Mouse (Mus musculus) midbrain, embryonic 13.5 days (tissue): ENCODE results near the gene Aimp1. TPM values are rescaled to one million over a fixed set of nuclear protein-coding genes. Genes with fewer than 3 reads are reported as not detected.

Experiments used
- ATAC-seq: fragments of 200-750 bp; cut with Nextera tagmentation; 2 replicates; pipeline ENCODE4 v1.8.0; 2017; ENCODE audit warnings: mild to moderate bottlenecking, moderate TSS enrichment, moderate library complexity
- H3K27ac ChIP-seq: fragments of 300-500 bp; sonication (generic); 2 replicates; pipeline ENCODE4 v1.5.1; 2015; ENCODE audit warnings: inconsistent platforms, mild to moderate bottlenecking, moderate library complexity
- H3K27me3 ChIP-seq: fragments of 300-500 bp; sonication (generic); 2 replicates; pipeline ENCODE4 v1.6.1; 2015; ENCODE audit warnings: mild to moderate bottlenecking, inconsistent platforms
- H3K36me3 ChIP-seq: fragments of 300-500 bp; sonication (generic); 2 replicates; pipeline ENCODE4 v1.6.1; 2015; ENCODE audit warnings: mild to moderate bottlenecking, inconsistent platforms
- H3K4me1 ChIP-seq: fragments of 300-500 bp; sonication (generic); replicated peaks from 2 replicates; pipeline ENCODE4 v1.6.1; 2015; ENCODE audit warnings: inconsistent platforms
- H3K4me2 ChIP-seq: fragments of 300-500 bp; sonication (generic); replicated peaks from 2 replicates; pipeline ENCODE4 v1.6.1; 2015; ENCODE audit warnings: moderate library complexity, mild to moderate bottlenecking, inconsistent platforms
- H3K4me3 ChIP-seq: fragments of 300-500 bp; sonication (generic); replicated peaks from 2 replicates; pipeline ENCODE4 v1.5.1; 2015; ENCODE audit warnings: mild to moderate bottlenecking, inconsistent platforms
- H3K9ac ChIP-seq: fragments of 300-500 bp; sonication (generic); replicated peaks from 2 replicates; pipeline ENCODE4 v1.6.1; 2015; ENCODE audit warnings: mild to moderate bottlenecking, inconsistent platforms
- H3K9me3 ChIP-seq: fragments of 300-500 bp; sonication (generic); 2 replicates; pipeline ENCODE4 v1.6.1; 2016; ENCODE audit warnings: mild to moderate bottlenecking, inconsistent platforms
- WGBS: fragments of 180-500 bp; shearing (Covaris S2); methylation state at CpG from one replicate; pipeline ENCODE4 v1.1.7; 2015; 5-methylcytosine and 5-hydroxymethylcytosine counted together
- polyA plus RNA-seq: library from polyadenylated mRNA; unstranded; fragments of >200 nt; fragmentation: Nextera tagmentation; extraction: Ambion mirVana; gene quantifications from 2 replicates; pipeline ENCODE4 v1.2.1, GENCODE M21; 2015

The Aimp1 gene
- polyA plus RNA-seq, 1 experiment from 2014 or later = 61.6 TPM

DNA sequence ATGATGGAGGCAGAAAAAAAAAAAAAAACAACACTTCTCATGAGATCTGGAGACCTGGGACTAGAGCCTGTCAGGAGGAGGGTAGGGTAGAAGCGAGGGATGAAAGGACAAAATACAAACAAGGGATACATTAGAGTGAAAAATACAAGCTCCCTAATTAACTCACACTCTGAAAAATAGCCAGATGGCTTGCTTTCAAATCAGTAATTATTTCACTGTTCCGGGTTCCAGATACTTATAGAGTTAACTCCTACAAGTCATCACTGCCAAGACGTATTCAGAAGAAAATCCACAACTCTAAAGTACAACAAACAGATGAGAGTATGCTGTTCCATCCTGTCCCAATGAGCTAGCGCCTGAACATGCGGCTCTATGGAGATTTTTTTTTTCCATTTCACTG lies 34.0 kb downstream of the Aimp1 start:
- 89% methylated on average over 5 of the region's 5 CpGs for WGBS
- ATAC-seq = no peak
- no peak overlapping the region for H3K4me2 ChIP-seq
- H3K36me3 ChIP-seq = no peaks in the 10 kb centered on the region
- H3K27ac ChIP-seq = no peak overlapping the region
- no peaks in the 10 kb centered on the region for H3K27me3 ChIP-seq
- H3K9me3 ChIP-seq = no peaks in the 10 kb centered on the region
- no peak overlapping the region for H3K4me3 ChIP-seq
- H3K4me1 ChIP-seq = no peaks in the 10 kb centered on the region
- H3K9ac ChIP-seq = no peak overlapping the region

DNA sequence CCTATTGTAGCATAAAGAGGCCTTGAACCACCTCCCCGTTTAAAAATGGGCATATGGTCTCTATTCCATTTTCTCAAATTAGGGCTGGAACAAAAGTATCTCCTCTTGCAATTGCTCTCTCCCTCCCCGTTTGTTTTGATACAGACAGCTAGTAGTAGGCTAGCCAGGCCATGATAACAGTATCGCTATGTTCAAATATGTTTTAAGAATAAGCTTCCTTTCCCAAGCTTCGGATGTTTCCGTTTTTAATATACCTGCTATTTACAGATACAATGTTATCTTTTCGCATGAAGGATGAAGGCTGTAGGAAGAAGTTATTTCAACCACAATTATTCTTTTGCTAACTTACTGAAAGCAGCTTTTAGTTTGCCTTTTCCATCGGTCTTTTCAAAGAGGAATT lies 34.8 kb downstream of the Aimp1 start:
- Histone ChIP-seq H3K9ac (no peak overlapping the region), H3K4me2 (no peak overlapping the region), H3K27ac (no peak overlapping the region), H3K4me1 (no peaks in the 10 kb centered on the region), H3K27me3 (no peaks in the 10 kb centered on the region), H3K36me3 (no peaks in the 10 kb centered on the region), H3K9me3 (no peaks in the 10 kb centered on the region), H3K4me3 (no peak overlapping the region)
- 91% methylated on average over 7 of the region's 7 CpGs for WGBS
- no peak for ATAC-seq

DNA sequence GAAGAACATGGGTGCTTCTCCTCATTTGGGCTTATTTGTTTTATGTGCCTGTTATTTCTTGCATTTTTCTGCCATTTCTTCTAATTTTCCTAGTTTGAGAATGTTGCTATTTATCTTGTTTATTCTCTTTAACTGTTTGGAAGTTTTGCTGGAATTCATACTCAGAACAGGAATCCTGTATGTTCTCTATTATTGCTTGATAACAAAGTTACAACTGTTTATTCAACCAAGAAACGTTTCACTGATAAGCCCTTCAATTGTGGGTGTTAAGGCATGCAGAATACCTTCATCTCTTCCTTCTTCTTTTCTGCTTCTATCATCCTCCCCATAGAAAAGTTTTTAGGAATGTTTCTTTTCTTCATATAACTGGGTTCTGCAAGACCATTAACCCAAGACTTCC lies 37.4 kb downstream of the Aimp1 start:
- H3K36me3 ChIP-seq = no peaks in the 10 kb centered on the region
- no peak for ATAC-seq
- 65% methylated on average over 1 of the region's 1 CpGs for WGBS

DNA sequence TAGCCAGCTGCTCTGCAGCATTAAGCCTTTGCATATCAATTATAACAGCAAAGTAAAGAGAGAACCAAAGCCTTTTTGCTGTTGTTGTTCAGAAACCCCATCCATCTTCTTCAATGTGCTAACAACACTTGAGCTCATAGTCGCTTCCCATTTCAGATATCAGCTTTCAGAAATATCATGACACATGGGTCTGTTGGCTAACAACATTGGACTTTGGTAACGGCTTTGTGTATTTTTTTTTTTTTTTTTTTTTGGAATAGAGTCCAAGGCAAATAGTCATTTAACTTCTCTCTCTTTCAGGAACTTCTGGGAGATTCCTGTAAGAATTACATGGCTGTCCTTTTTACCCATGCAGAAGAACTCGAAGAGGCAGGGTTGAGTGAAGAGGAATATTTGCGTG lies 40.1 kb downstream of the Aimp1 start:
- no peaks in the 10 kb centered on the region for H3K36me3 ChIP-seq
- no peak overlapping the region for H3K9ac ChIP-seq
- WGBS = 84% methylated on average over 4 of the region's 4 CpGs
- no peak overlapping the region for H3K4me2 ChIP-seq
- no peak overlapping the region for H3K27ac ChIP-seq
- H3K9me3 ChIP-seq = no peaks in the 10 kb centered on the region
- H3K4me1 ChIP-seq = no peaks in the 10 kb centered on the region
- ATAC-seq = no peak
- no peak overlapping the region for H3K4me3 ChIP-seq
- no peaks in the 10 kb centered on the region for H3K27me3 ChIP-seq

More for the DNA sequence above, 37.4 kb downstream of the Aimp1 start:
- Histone ChIP-seq H3K9me3 (no peaks in the 10 kb centered on the region), H3K4me3 (no peak overlapping the region), H3K27me3 (no peaks in the 10 kb centered on the region), H3K4me2 (no peak overlapping the region), H3K9ac (no peak overlapping the region), H3K4me1 (no peaks in the 10 kb centered on the region), H3K27ac (no peak overlapping the region)

DNA sequence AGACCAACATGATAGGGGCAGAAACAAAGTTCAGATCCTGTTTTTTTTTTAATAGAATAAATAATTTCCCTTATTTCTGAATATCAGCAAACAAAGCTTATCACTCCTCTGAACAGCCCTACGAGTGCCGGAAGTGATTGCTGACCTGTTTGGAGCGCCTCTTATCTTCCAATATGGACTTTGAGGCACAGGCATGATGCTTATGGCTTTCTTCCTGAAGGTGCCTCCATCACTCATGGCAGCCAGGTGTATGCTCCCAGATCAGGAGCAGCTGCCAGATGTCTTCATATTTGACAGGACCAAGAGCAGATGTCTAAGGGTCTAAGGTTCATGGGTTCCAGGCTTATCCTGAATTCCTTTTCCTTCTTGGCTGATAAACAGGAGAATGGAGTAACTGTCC lies 47.1 kb downstream of the Aimp1 start:
- H3K4me2 ChIP-seq = no peak overlapping the region
- H3K36me3 ChIP-seq = no peaks in the 10 kb centered on the region
- no peak overlapping the region for H3K9ac ChIP-seq
- WGBS = 94% methylated on average over 3 of the region's 3 CpGs
- H3K4me1 ChIP-seq = no peaks in the 10 kb centered on the region
- H3K4me3 ChIP-seq = no peak overlapping the region
- no peak overlapping the region for H3K27ac ChIP-seq
- H3K9me3 ChIP-seq = no peaks in the 10 kb centered on the region
- ATAC-seq = no peak
- no peaks in the 10 kb centered on the region for H3K27me3 ChIP-seq

DNA sequence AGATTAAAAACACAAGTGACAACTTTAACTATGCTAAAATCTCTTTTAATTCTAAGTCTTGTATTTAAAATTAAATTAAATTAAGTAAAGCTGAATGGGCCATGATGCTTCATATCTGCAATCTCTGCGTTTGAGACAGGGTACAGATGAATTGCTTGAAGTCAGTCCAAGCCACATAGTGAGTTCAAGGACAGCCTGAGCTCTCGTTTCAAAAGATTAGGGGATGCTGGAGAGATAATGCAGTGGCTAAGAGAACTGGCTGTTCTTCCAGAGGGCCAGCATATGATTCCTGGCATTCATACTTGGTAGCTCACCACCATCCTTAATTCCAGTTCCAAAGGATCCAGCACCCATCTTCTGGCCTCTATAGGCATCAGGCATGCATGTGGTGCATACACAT lies 50.9 kb downstream of the Aimp1 start:
- Histone ChIP-seq H3K27me3 (no peaks in the 10 kb centered on the region), H3K4me2 (no peak overlapping the region), H3K4me1 (no peaks in the 10 kb centered on the region), H3K9me3 (no peaks in the 10 kb centered on the region), H3K9ac (no peak overlapping the region), H3K36me3 (no peaks in the 10 kb centered on the region), H3K27ac (no peak overlapping the region), H3K4me3 (no peak overlapping the region)
- no peak for ATAC-seq
- 63% methylated on average over 2 of the region's 2 CpGs for WGBS

DNA sequence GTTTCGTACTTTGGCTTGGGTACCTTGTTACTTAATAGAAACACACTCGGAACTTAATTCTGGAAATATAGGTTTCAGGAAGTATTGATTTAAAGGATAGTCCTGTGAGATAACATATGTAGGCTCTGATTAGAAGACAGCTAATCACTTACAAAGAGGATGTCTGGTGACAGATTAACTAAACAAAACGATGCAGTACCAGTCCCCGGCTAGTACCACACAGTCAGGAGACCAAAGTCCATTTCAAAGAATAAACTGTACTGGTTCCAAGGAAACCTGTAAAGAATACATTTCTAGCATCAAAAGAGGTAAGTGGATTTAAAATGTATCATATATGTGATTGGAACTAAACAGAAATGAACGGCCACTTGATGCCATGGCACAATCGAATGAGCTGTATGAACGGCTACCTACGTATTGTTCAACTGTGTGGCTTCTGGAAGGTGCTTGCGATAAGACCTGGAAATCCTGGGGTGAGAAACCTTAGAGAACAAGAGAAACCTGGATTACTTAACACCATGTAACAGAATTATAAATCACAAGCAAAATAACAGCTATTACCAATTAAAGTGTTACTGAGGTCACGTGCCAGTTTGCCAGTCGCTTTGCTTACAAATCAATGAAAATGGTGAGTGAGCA lies 54.5 kb downstream of the Aimp1 start, which contains the start of gene Gimd1:
Gimd1 (plus strand) TSS at position 220 of the 639 bp plus-strand sequence.
- ATAC-seq = no peak
- Histone ChIP-seq H3K36me3 (no peaks in the 10 kb centered on the region), H3K4me3 (no peak within 1 kb of the TSS), H3K9ac (no peak within 1 kb of the TSS), H3K9me3 (no peaks in the 10 kb centered on the region), H3K27ac (no peak within 1 kb of the TSS), H3K4me1 (no peaks in the 10 kb centered on the region), H3K4me2 (no peak within 1 kb of the TSS), H3K27me3 (no peaks in the 10 kb centered on the region)
- WGBS = 92% methylated on average over 11 of the region's 11 CpGs

DNA sequence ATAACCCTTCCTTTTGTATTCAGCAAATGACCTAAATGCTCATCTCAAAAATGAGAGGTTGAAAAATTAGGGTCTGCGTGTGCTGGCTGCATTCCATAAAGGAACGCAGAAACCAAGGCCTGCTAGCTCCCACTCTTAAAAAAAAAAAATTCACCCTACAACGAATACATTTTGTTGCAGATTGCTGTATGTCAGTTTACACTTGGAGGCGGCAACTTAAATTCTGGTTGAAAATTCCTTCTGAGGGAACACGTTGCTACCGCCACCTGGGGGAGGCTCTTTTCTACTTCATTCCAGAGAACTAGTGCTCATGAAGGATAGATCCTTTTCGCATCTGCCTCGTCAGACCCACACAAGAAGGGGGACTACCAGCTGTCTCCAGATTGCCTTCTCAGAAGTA lies 55.4 kb downstream of the Aimp1 start:
- no peaks in the 10 kb centered on the region for H3K9me3 ChIP-seq
- H3K4me3 ChIP-seq = no peak overlapping the region
- H3K36me3 ChIP-seq = no peaks in the 10 kb centered on the region
- H3K4me1 ChIP-seq = no peaks in the 10 kb centered on the region
- ATAC-seq = no peak
- no peaks in the 10 kb centered on the region for H3K27me3 ChIP-seq
- no peak overlapping the region for H3K27ac ChIP-seq
- no peak overlapping the region for H3K9ac ChIP-seq
- WGBS = 62% methylated on average over 8 of the region's 8 CpGs
- no peak overlapping the region for H3K4me2 ChIP-seq

Other genes with a start within 250 kb of the Aimp1 start
- gene Gimd1, start 54.5 kb downstream of the Aimp1 start, polyA plus RNA-seq = not detected in 2 replicates
- gene Tbck, start 226 bp downstream of the Aimp1 start, polyA plus RNA-seq = 36.8 and 38.0 TPM in 2 replicates